Mouse (Mus musculus) forebrain, embryonic 11.5 days (tissue): ENCODE measurements around the gene Rap2b. TPM values are rescaled to one million over a fixed set of nuclear protein-coding genes. Genes with fewer than 3 reads are reported as not detected.

ENCODE experiments used
- ATAC-seq: fragments of 200-750 bp; cut with Nextera tagmentation; replicated peaks from 2 replicates; pipeline ENCODE4 v1.8.0; 2017; ENCODE audit warnings: moderate TSS enrichment; ENCODE audit not compliant: low FRiP score
- DNase-seq: peaks from one replicate; pipeline ENCODE4 v3.0.0-alpha.2; 2017; ENCODE audit warnings: low spot score
- H3K27ac ChIP-seq: fragments of 300-500 bp; sonication (generic); 2 replicates; pipeline ENCODE4 v1.5.1; 2014; ENCODE audit warnings: low read depth, low read length
- H3K27me3 ChIP-seq: fragments of 300-500 bp; sonication (generic); 2 replicates; pipeline ENCODE4 v1.6.1; 2014; ENCODE audit warnings: mild to moderate bottlenecking, low read length, mixed read lengths; ENCODE audit not compliant: control insufficient read depth, insufficient read depth
- H3K36me3 ChIP-seq: fragments of 300-500 bp; sonication (generic); 2 replicates; pipeline ENCODE4 v1.6.1; 2014; ENCODE audit warnings: mild to moderate bottlenecking, low read length, moderate library complexity, mixed read lengths; ENCODE audit not compliant: control insufficient read depth, insufficient read depth
- H3K4me1 ChIP-seq: fragments of 300-500 bp; sonication (generic); replicated peaks from 2 replicates; pipeline ENCODE4 v1.6.1; 2014; ENCODE audit warnings: low read length, mixed read lengths; ENCODE audit not compliant: control insufficient read depth, insufficient read depth
- H3K4me2 ChIP-seq: fragments of 300-500 bp; sonication (generic); 2 replicates; pipeline ENCODE4 v1.6.1; 2014; ENCODE audit warnings: low read depth, mild to moderate bottlenecking, low read length, moderate library complexity, mixed read lengths; ENCODE audit not compliant: severe bottlenecking
- H3K4me3 ChIP-seq: fragments of 300-500 bp; sonication (generic); 2 replicates; pipeline ENCODE4 v1.5.1; 2014; ENCODE audit warnings: low read depth, low read length
- H3K9ac ChIP-seq: fragments of 300-500 bp; sonication (generic); 2 replicates; pipeline ENCODE4 v1.6.1; 2014; ENCODE audit warnings: low read length
- H3K9me3 ChIP-seq: fragments of 300-500 bp; sonication (generic); 2 replicates; pipeline ENCODE4 v1.6.1; 2016; ENCODE audit warnings: low read length, mixed read lengths; ENCODE audit not compliant: control insufficient read depth
- WGBS: fragments of 180-500 bp; shearing (Covaris S2); extraction: QIAGEN DNeasy Blood & Tissue Kit; methylation state at CpG from one replicate; pipeline ENCODE4 v1.1.7; 2014; 5-methylcytosine and 5-hydroxymethylcytosine counted together
- polyA plus RNA-seq: library from polyadenylated mRNA; unstranded; fragments of >200 nt; fragmentation: Nextera tagmentation; extraction: Ambion mirVana; gene quantifications from 2 replicates; pipeline ENCODE4 v1.2.1, GENCODE M21; 2014

Rap2b gene
- polyA plus RNA-seq, 1 experiment from 2014 or later, result 14.7 TPM

- no peak for DNase-seq
- no peak overlapping the region for H3K4me2 ChIP-seq
- no peak for ATAC-seq
- no peaks in the 10 kb centered on the region for H3K27me3 ChIP-seq
- no peaks in the 10 kb centered on the region for H3K36me3 ChIP-seq
- H3K4me1 ChIP-seq, result no peaks in the 10 kb centered on the region
- H3K27ac ChIP-seq, result no peak overlapping the region
- no peaks in the 10 kb centered on the region for H3K9me3 ChIP-seq
- 89% methylated on average over 3 of the region's 3 CpGs for WGBS
- H3K9ac ChIP-seq, result no peak overlapping the region
- no peak overlapping the region for H3K4me3 ChIP-seq
These were observed 33.9 kb downstream of the Rap2b start for GRCm38 (mm10) chr3:61395382-61395781.

DNA sequence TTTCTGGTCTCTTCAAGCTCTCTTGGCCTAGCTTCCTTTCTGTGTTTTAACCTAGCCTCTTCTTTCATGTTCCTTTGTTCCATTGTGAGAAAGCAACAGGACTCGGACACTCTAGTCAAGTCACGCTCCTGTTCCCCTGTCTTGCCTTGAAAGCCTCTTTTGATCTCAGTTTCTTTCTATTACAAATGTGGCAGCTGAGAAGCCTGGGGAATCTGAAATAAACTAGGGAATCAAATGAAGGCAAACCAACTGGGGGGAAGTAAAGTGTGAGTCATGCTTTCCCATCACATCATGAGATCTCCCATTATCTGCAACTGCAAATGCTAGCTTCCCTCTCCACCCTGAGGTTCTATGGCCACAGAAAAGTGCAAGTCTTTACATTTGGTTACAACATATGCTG, 35.3 kb downstream of the Rap2b start:
- H3K9ac ChIP-seq, result no peak overlapping the region
- H3K4me2 ChIP-seq, result no peak overlapping the region
- H3K36me3 ChIP-seq, result no peaks in the 10 kb centered on the region
- ATAC-seq, result 0 out of 2 replicates have a peak, but pooled peaks have one; percentile 33
- no peak overlapping the region for H3K4me3 ChIP-seq
- no peak for DNase-seq
- no peaks in the 10 kb centered on the region for H3K27me3 ChIP-seq
- no peaks in the 10 kb centered on the region for H3K4me1 ChIP-seq
- no peak overlapping the region for H3K27ac ChIP-seq
- no peaks in the 10 kb centered on the region for H3K9me3 ChIP-seq
- 27% methylated on average over 2 of the region's 2 CpGs for WGBS

- WGBS, result 73% methylated on average over 1 of the region's 1 CpGs
These were observed 39.5 kb downstream of the Rap2b start for GRCm38 (mm10) chr3:61400823-61401387.

GRCm38 (mm10) chr3:61406921-61407320, 45.5 kb downstream of the Rap2b start:
- H3K27me3 ChIP-seq, result no peaks in the 10 kb centered on the region
- no peaks in the 10 kb centered on the region for H3K36me3 ChIP-seq
- H3K9me3 ChIP-seq, result no peaks in the 10 kb centered on the region
- 83% methylated on average over 4 of the region's 4 CpGs for WGBS
- H3K9ac ChIP-seq, result no peak overlapping the region
- H3K27ac ChIP-seq, result no peak overlapping the region
- H3K4me2 ChIP-seq, result no peak overlapping the region
- H3K4me1 ChIP-seq, result no peaks in the 10 kb centered on the region
- ATAC-seq, result no peak
- no peak for DNase-seq
- H3K4me3 ChIP-seq, result no peak overlapping the region

More at GRCm38 (mm10) chr3:61400823-61401387, 39.5 kb downstream of the Rap2b start:
- Histone ChIP-seq H3K9ac (no peak overlapping the region), H3K9me3 (no peaks in the 10 kb centered on the region), H3K36me3 (no peaks in the 10 kb centered on the region), H3K4me3 (no peak overlapping the region), H3K4me1 (no peaks in the 10 kb centered on the region), H3K27me3 (no peaks in the 10 kb centered on the region), H3K27ac (no peak overlapping the region), H3K4me2 (no peak overlapping the region)
- DNase-seq, result no peak
- no peak for ATAC-seq

GRCm38 (mm10) chr3:61409683-61410082, 48.2 kb downstream of the Rap2b start:
- Histone ChIP-seq H3K4me1 (no peaks in the 10 kb centered on the region), H3K9ac (no peak overlapping the region), H3K27ac (no peak overlapping the region), H3K36me3 (no peaks in the 10 kb centered on the region), H3K9me3 (no peaks in the 10 kb centered on the region), H3K27me3 (no peaks in the 10 kb centered on the region), H3K4me2 (no peak overlapping the region), H3K4me3 (no peak overlapping the region)
- ATAC-seq (no peak), DNase-seq (no peak)
- WGBS, result 87% methylated on average over 6 of the region's 6 CpGs

DNA sequence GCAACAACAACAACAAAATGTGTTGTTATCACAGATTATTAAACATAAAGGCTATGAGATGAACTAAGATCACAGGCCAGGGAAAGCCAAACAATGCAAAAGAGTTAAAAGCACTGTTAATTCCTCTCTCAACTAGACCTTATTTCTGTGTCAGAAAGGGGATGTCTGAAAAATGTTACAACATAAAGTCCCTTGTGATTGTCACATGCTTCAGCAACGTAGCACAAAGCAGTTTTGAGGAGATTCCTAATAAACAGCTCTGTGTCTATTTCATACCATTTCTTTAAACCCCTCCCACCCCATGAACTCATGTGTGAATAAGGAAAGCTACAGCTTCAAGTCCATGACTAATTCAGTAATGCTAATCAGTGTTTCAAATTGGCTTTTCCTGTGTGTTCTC, 54.4 kb downstream of the Rap2b start:
- no peak overlapping the region for H3K9ac ChIP-seq
- no peaks in the 10 kb centered on the region for H3K4me1 ChIP-seq
- H3K36me3 ChIP-seq, result no peaks in the 10 kb centered on the region
- H3K4me3 ChIP-seq, result no peak overlapping the region
- DNase-seq (no peak), ATAC-seq (no peak)
- no peaks in the 10 kb centered on the region for H3K9me3 ChIP-seq
- 63% methylated on average over 1 of the region's 1 CpGs for WGBS
- H3K4me2 ChIP-seq, result no peak overlapping the region
- H3K27ac ChIP-seq, result no peak overlapping the region
- no peaks in the 10 kb centered on the region for H3K27me3 ChIP-seq

Other genes starting within 250 kb of the Rap2b start
- gene B430305J03Rik, start 4.3 kb downstream of the Rap2b start, polyA plus RNA-seq, result not detected in 2 replicates